Mouse (Mus musculus): ENCODE results near the gene Mmp2.

DNA sequence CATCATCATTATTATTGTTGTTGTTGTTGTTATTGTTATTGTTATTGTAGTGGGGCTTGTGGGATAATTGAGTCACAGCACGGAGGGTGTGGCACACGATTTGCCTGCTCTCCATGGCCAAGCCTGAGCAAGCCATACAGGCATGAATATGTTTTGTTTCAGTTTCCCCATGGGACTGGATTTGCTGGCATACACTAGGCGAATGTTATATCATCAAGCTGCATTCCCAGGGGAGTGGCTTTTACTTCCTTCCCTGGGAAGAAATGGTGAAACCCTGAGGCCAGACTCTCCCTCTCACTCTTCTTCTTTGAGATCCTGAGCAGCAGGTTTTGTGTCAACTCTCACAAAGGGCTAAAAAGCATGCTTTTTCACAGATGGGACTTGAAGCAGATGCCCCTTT, 11.5 kb downstream of the Mmp2 start:
- TF ChIP-seq CTCF (IDR thresholded peaks at IDR 0.05) (no peak), EP300 (IDR thresholded peaks at IDR 0.05) (no peak)
